Mouse (Mus musculus) right cerebral cortex, postnatal 25 days (tissue): Measurements from ENCODE around the gene Pogz.
A peak's percentile ranks its signal among the peaks of the same experiment; 100 is the strongest.

Experiments used
- DNase-seq: peaks from one replicate; pipeline ENCODE4 v3.0.0; 2022

Pogz gene

DNA sequence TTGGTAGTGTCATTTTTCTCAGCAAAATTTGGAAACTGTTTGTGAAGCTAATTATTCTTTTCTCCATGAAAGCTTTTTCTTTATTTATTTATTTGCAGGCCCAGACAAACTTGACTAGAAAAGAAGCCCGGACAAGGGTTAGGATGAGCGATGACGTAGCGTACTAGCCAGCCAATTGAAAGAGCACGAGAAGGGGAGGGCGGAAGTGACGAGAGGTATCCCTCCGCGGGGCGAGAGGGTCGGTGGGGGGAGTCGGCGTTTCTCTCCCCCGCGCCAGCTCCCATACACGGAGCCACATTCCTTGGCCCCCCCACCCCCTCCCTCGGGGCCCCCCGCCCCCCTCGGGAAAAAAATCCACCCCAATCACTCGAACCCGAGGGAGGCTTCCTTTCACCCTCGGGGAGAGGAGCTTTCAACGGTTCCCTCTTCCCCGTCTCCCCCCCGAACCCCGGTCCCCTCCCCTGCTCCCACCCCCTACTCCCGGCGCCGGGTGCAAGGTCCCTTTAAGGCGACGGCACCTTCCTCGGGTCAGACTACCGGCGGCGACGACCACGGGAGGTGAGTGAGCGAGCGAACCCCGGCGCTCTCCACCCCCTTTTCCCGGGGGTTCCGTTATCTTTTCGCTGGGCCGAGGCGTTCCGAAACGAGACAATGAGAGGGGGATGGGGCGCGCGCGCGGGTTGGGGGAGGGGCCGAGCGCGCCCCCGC, at the start of gene Pogz:
Gene Pogz (plus strand): TSS at position 385 of the 708 bp plus-strand sequence.
- peak; percentile 95 for DNase-seq

DNA sequence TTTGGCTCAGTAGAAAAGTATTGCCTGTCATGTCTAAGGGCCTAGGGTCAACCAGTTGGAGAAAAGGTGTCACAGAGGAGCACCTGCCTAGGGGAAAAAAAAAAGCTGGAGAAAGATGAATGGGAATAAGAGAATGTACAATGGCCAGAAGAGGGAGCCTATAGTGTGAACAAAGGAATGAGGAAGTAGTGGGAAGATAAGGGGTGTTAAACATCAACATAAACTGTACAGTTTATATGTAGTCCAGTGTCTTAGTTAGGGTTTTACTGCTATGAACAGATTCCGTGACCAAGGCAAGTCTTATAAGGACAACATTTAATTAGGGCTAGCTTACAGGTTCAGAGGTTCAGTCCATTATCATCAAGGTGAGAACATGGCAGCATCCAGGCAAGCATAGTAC, 48.3 kb upstream of the Pogz start:
- no peak for DNase-seq

DNA sequence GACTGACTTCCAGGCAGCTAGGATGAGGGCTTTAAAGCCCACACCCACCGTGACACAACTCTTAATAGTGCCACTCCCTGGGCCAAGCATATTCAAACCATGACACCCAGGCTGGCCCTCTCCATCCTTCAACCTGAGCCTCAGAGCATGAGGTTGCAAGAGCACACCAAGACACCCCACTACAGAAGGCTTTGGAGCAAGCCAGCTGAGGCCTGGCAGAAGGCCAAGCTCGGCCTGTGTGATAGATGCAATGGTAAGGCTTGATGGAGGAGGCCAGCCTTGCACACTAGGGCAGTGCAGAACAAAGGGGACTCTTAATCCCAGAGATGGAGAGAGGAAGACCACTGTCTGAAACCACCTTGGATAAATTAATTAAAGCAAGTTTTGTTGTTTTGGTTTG, 47.9 kb upstream of the Pogz start:
- DNase-seq = no peak

DNA sequence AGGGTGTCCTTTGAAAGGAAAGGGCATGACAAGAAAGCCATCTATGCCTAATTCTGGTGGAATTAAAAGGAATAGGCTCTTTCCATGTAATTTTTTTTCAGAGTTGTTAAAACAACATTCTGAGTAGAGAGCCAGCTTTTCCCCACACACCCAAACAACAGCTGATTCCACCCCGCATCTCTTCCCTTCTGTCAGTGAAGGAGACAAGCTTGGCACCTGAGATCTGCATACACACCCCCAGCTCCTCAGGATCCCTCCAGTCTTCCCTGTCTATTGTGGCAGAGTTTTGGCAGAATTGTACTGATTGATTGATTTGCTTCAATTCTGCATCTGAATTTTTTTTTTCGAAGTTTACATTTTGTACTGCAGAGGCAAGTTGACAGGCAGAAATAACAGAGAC, 45.1 kb upstream of the Pogz start:
- no peak for DNase-seq

DNA sequence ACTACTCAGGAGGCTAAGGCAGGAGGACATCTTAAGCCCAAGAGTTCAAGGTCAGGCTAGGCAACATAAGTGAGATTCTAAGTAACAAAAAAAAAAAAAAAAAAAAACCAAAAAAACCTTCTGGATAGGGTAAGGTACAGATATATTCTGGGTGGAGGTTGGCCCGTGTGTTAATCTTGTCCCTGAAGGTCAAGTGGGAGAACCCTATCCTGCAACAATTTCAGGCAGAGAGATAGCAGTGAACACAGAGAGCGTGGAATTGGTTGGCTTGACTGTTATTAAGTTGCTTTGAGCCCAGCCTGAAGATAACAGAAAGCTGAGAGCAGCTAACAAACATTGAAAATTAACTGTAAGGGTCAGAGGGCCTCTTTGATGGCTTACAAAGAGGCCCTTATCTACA, 43.7 kb upstream of the Pogz start:
- DNase-seq = no peak

DNA sequence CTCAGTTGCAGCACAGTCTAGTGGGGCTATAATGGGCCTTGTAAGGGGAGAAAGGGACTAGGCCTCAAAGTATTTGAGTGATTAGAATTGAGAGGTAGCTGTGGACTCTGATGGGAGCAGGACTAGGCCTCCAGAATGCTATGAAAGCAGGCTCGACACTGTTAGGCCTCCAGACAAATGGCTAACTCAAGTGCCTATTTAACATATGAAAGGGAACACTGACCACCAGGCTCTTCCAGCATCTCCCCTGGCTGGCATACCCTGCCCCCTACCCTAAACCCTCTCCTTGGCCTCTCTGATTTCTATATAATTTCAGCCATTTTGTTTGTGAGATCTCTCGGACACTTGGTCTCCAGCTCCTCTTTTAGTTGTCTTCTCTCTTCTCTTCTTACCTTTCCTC, 43.0 kb upstream of the Pogz start:
- DNase-seq = no peak

DNA sequence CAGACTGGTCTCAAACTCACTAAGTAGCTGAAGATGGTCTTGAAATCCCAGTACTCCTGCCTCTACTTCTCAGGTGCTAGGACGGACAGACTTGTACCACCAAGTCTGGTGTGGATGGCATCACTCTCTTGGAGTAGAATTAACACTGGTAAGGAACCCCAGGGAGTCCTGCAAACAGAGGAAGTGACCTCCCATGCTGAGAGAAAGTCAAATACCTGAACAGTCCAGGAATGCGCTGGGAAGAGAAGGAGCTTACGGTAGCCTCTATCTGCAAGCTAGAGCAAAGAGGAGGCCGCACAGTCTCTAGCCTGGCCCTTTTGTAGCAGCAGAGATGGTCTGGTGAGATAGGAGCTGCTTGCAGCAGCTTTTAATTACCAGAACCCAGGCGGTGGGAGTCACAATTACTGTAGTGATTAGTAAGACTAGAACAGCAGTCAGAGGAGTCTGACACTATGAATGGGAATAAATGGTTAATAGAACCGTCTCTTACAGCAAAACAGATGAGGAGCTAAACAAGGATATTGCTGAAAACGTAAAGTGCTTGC, 41.7 kb upstream of the Pogz start:
- DNase-seq = no peak

DNA sequence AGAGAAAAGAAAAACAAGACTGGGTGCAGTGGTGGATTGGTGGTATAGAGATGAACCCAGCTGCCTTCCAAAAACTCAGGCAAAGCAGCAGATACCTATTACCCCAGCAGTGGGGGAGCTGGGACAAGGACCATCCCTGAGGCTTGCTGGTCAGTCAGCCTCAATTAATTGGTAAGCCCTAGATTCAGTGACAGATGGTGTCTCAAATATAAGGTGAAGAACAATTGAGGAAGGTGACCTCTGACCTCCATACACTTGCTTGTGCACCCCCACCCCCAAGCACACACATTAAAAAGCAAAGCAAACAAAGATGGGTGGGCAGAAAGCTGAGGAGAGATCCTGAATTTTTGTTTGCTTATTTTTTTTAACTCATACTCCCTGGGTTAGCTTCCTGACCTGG, 41.2 kb upstream of the Pogz start:
- no peak for DNase-seq

DNA sequence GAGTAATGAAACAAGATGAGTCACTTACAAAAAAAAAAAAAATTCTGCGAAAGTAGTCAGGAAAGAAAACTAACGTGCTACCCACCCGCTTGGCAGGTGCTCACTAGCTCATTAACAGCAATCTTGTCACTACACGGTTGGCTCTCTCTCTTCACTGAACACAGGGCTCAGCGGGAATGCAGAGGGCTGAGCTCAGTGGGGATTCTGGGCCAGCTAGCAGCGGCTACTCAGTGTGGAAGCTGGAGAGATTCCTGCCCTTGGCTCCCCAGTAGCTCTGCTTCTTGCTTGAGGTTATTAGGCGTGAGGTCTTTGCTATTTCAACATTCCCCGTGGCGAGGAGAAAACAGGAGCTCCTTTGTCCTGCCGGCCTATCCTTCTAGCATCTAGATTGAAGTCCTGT, 33.2 kb upstream of the Pogz start:
- no peak for DNase-seq

DNA sequence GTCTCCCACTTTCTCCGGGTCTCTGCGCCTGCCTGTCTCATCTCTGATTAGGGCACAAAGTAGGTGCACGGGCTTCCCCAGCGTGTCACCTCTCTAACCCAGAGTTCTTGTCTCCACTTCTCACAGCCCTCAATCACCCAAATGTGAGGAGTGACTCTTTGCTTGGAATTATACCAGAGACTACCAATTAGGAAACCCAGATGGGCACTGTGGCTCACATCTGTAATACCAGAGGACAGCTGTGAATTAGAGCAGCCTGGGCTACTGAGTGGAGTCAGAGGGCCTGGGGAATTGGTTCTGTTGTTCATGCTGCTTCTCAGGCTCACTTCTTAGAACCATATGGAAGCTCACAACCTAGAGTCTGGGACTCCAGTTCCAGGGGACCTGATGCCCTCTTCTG, 32.4 kb upstream of the Pogz start:
- DNase-seq = no peak

DNA sequence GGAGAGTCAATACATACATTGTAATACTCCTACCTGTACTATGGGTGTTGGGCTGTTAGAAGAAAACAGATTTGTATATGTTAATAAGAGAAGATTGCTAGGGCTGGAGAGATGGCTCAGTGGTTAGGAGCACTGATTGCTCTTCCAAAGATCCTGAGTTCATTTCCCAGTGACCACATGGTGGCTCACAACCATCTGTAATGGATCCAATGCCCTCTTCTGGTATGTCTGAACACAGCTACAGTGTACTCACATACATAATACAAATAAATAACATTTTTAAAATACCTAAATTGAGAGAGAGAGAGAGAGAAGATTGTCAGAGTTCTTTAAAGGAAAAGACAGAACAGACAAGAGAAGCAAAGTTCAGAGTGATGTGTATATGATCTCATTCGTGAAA, 29.1 kb upstream of the Pogz start:
- DNase-seq = no peak

DNA sequence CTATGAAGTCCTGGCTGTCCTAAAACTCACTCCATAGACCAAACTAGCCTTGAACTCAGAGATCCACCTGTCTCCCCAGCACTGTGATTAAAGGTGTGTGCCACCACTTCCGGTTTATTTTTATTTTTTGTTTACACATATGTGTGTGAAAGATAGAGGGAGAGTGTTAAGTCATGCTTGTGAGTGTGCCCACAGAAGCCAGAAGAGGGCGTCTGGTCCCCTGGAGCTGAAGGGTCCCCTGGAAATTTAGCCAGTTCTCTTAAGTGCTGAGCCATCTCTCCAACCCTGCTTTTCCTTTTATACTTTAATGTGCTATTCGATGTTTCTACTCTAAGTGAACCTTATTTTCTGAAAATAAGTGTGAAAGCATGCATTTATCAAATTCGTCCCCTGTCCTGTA, 25.7 kb upstream of the Pogz start:
- DNase-seq = no peak

DNA sequence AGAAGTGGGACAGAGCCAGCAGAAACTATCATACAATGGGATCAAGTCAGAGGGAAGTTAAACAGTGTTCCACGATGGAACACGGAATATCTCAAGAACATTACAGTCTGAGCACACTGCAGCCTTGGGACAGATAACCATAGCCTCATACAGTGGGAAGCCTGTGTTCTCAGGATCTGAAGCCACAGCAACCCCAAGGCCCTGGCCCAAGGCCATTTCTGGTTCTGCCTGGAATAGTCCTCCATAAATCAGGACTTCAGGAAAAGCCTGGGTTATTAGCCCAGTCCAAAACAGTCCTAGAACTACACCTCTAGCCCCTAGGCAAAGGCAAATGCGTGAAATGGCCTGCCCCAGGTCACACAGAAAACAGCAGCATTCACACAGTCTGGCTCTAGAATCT, 23.7 kb upstream of the Pogz start:
- DNase-seq = no peak

DNA sequence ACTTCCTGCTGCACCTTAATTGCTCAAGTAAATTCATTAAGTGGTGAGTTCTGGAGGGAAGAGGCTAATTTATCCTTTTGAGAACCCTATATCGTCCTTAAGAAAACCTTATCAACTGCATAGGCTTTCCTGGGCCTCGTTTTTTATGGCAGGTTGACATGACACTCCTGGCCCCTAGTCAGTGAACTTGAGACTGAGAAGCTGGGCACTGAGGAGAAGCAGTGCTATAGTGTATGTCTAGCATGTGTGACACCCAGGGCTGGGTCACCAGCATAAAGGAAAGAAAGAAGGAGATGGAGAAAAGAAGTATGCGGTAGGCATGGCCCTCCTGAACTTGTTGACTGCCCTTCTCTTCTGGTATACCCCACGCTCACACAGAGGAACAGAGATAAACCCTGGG, 23.3 kb upstream of the Pogz start:
- DNase-seq = no peak

DNA sequence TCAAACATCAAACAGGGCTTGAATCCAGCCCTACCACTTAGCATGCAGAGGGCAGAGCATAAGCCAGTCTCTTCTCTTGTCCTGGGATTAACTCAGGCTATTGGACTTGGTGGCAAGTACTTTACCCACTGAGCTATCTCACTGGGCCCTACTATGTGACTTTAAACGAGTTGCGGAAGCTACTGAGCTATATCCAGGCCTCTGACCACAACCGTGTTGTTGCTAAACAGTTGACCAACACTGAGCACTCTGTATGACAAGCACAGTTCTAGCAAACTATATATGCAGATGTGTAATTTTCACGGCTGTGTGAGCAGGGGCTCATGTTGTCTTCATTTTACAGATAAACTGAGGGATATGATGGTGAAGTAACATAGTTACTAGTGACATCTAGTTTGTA, 22.7 kb upstream of the Pogz start:
- DNase-seq = no peak

DNA sequence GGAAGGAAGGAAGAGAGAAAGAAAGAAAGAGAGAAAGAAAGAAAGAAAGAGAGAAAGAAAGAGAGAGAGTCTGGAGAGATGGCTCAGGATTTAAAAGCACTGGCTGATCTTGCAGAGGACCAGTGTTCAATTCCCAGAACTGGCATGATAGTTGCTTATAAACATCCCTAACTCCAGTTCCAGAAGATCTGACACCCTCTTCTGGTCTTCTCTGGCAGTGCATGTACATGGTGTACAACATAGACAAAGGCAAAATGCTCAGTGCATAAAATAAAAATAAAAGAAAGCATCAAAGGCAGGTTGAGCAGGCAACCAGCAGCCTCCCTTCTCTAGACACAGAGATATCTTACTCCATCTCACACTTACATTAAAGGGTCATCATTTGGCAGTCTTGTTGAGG, 21.8 kb upstream of the Pogz start:
- DNase-seq = no peak

DNA sequence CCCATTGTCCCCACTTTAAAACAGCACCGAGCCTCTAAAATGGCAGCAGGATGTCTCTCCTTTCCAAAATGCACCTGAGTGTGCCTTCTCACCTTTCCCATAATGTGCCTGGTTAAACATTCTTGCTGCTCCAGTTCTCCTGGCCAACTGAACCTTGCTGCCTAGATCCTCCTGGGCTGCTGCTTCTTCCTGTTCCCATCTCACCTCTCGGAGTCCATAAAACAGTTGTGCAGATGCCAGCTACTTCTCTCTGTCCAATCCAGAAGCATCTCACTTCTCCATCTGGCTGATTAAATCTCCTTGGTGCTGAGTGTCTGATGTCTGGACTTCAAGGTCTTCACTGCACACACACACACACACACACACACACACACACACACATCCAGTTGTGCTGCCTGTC, 19.6 kb upstream of the Pogz start:
- no peak for DNase-seq

DNA sequence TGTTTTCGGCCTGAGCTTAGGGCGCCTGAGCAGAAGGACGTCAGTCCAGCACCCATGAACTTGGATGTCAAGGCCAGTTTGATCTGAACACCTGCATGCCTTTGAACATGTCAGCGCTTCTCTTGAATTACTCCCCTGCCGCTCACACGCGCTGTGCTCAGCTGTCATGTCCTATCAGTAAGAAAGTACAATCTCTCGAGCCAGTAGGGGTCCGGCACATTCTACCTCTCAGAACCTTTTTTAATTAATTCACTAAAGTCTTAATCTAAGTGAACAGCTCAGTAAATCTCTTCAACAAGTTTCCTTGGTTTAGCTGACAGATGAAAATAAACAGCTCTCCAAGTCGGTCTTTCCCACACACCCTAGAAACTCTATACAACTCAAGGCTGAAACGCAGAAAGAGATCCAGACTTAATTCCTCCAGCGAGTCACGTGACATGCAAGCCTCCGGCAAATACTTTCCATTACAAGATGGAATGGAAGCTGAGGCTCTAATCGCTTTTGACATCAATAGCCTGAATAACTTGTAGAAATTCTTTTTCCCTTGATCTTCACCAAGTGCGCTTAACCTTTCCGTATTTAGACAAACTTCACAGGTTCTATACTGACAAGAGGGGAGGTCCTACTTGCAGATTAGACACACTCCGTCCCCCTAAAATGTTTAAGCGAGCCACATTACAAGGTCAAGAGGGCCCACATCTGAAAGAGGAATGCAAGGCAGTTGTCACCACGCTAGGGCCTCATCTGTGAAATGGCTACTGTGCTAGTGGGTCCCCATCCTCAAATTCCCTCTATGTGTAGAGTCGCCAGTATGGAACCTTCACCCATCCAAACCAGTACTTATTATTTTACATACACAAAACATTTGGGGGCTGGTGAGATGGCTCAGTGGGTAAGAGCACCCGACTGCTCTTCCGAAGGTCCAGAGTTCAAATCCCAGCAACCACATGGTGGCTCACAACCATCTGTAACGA, 17.6 kb upstream of the Pogz start:
- no peak for DNase-seq

DNA sequence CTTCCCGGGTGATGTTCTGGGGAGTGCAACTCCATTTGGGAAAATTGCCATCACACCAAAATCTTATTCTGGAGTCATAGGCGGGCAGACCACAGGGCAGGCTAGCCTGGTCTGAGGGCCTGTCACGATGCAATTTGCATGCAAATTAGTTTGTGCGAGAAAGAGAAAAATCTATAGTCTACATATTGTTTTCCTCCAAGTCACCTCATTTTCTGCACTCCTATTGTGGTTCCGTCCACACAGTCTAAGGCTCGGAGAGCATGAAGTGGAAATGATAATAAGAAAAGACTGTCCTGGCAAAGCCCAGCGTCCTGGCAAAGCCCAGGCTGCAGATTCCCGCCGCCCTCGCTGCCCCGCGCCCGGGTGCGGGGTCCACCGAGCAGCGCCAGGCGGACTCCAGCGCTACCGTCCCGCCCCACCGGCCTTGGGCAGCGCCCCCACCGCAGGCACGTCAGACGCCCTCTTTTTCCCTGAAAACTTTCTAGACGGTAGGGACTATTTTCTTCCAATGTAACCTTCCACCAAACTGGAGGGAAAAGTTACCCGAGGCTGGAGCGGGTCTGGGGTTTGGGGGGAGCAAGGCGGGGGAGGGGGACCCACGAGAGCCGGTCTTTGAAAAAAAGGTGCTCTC, 16.2 kb upstream of the Pogz start:
- peak; percentile 29 for DNase-seq

DNA sequence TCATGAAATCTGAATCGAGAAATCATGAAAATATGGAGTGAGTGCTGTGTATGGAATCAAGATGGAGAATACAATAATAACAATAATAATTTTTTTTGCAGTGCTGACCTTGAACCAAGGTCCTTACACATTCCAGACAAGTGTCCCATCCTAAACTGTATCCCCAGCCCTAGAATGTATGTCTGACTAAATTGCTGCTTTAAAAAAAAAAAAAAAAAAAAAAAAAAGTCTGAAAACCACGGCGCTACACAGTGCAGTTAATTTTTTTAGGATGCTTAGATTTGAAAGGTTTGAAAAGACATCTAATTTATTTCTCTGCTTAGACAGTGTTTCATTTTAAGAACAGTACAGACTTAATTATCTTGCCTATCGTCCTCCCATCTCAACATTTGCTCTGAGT, 15.3 kb upstream of the Pogz start:
- no peak for DNase-seq

DNA sequence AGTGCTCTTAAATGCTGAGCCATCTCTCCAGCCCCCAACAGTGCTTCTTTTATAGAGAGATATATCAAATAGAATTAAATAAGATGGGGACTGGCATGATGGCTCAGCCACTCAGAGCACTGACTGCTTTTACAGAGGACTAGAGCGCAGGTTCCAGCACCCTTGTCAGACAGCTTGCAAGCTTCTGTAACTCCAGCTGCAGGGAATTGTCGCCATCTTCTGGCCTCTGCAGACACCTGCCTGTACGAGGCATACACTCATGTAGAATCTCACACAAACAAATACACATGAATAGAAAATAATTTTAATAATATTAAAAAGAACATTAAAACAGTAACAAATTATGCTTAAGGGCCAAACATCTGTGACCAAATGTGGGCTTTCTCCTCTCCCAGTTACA, 13.3 kb upstream of the Pogz start:
- no peak for DNase-seq

DNA sequence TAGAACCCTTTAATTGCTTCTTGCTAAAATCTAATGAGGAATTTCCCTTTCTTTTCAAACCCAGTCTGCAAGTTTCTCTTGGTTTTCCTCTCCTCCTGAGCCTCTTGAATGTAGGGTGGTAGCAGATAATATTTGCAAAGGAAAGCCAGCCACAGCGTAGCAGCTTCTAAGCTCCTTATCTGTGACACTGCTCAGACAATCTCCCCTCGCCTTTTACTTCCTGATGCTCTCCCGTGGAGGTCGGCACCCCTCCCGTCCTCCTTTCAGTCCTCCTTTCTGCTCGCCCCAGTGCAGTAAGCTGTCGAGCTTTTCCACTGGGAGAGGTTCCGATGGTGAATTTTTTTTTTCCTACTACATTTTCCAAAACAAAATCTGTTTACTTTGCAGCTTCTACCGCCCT, 5.3 kb upstream of the Pogz start:
- no peak for DNase-seq

DNA sequence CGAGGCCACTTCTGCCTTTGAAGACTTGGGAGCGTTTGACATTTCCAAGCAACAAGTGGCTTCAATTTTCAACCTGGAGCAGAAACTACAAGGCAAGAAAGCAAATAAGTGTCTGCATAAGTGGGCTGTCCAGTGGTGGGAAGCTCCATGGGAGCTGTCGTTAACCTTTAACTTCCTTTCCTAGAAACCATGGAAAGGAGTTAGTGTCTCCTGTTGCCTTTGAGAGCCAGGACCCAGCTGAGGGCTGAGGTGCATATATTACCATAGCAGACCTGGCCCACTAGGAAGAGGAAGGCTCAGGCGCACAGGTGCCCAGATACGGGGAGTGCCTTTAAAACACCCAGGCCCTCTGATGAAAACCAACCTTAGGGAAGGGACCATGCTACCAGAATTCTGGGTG, 4.7 kb upstream of the Pogz start:
- no peak for DNase-seq

DNA sequence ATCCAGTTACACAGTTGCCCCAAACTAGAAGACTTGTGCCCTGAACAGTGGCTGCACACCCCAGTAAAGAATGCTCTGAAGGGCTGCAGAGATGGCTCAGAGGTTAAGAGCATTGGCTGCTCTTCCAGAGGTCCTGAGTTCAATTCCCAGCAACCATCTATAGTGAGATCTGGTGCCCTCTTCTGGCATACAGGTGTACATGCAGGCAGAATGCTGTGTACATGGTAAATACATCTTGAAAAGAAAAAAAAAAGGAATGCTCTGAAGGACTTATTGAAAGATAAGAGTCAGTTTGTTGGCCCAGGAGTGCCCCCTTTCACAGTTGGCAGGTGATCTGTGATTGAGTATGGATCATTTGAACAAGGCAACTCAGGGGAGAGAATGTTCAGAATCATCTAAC, 4.0 kb upstream of the Pogz start:
- DNase-seq = no peak
